Comparison of ENCODE assay signal across 15 mouse cellular contexts in genomic region chrX:11855910-11856309, GRCm38 (mm10).
"Had no signal": no experiment of that assay in that cellular context is flagged by ENCODE, and none has a peak within 500 bp of the region (broad histone marks: within the 10 kb centered on the region; RNA-seq: fewer than 3 reads in every experiment).

No protein-coding gene starts in this region.

- H3K9ac ChIP-seq: intestine, embryonic 15.5 days; kidney, embryonic 15.5 days; limb, embryonic 12.5 days; liver, embryonic 13.5 days; liver, postnatal 0 days; midbrain, embryonic 13.5 days; neural tube, embryonic 15.5 days; stomach, embryonic 15.5 days had no signal

- H3K4me3 ChIP-seq: intestine, embryonic 15.5 days; kidney, embryonic 15.5 days; left cerebral cortex, adult 2 months; limb, embryonic 12.5 days; liver, embryonic 13.5 days; midbrain, embryonic 13.5 days; neural tube, embryonic 15.5 days; stomach, embryonic 15.5 days had no signal

- H3K4me1 ChIP-seq: intestine, embryonic 15.5 days; liver, embryonic 13.5 days; stomach, embryonic 15.5 days had no signal

- H3K36me3 ChIP-seq: intestine, embryonic 15.5 days; kidney, embryonic 15.5 days; limb, embryonic 12.5 days; liver, embryonic 13.5 days; midbrain, embryonic 13.5 days; neural tube, embryonic 15.5 days; stomach, embryonic 15.5 days had no signal

- H3K27me3 ChIP-seq: stomach, embryonic 15.5 days had no signal

- ATAC-seq: intestine, embryonic 15.5 days; liver, postnatal 0 days; midbrain, embryonic 13.5 days had no signal

- H3K4me2 ChIP-seq: intestine, embryonic 15.5 days; kidney, embryonic 15.5 days; limb, embryonic 12.5 days; liver, embryonic 13.5 days; midbrain, embryonic 13.5 days; neural tube, embryonic 15.5 days; stomach, embryonic 15.5 days had no signal

- H3K27ac ChIP-seq: intestine, embryonic 15.5 days; kidney, embryonic 15.5 days; left cerebral cortex, adult 2 months; limb, embryonic 12.5 days; liver, embryonic 13.5 days; midbrain, embryonic 13.5 days; neural tube, embryonic 15.5 days; stomach, embryonic 15.5 days had no signal

- H3K9me3 ChIP-seq: intestine, embryonic 15.5 days; kidney, embryonic 15.5 days; limb, embryonic 12.5 days; liver, embryonic 13.5 days; midbrain, embryonic 13.5 days; neural tube, embryonic 15.5 days; stomach, embryonic 15.5 days had no signal

- DNase-seq: kidney, adult 18-20 months; liver; liver, embryonic 13.5 days; liver, postnatal 0 days; retina, postnatal 1 day; right cerebral cortex, postnatal 14 days; thymus, adult 2 months; thymus, postnatal 25 days had no signal
